Mouse (Mus musculus): ENCODE measurements around the gene Slc25a34. TPM values are rescaled to one million over a fixed set of nuclear protein-coding genes. Genes with fewer than 3 reads are reported as not detected.

Slc25a34 gene
- polyA plus RNA-seq, 1 experiment, result 5.6 TPM

- WGBS, result 87% methylated on average over 7 of the region's 7 CpGs
Observed at GRCm38 (mm10) chr4:141641353-141641771, 17.7 kb upstream of the Slc25a34 start.

DNA sequence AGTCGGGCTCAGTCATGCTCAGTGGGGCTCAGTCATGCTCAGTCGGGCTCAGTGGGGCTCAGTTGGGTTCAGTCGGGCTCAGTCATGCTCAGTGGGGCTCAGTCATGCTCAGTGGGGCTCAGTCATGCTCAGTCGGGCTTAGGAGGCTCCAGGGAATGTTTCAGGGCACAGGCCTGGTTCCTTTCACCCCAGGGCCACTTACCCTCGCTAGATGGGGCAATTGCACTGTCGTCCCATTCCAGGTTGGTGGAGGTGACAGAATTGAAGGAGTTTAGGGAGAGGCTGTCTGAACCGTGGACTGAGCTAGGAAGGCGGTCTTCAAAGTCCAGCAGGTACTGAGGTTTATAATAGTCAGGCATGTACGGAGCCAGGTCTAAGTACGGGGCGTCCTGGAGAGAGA is 15.9 kb upstream of the Slc25a34 start:
- no peaks in the 10 kb centered on the region for H3K4me1 ChIP-seq (ENCODE audit: control insufficient read depth, insufficient read depth, low read length)
- 75% methylated on average over 11 of the region's 11 CpGs for WGBS
- no peak overlapping the region for H3K27ac ChIP-seq (ENCODE audit: control insufficient read depth, insufficient read depth, low read depth, low read length, poor library complexity)
- no peak overlapping the region for H3K4me3 ChIP-seq (replicated peaks; ENCODE audit: control insufficient read depth, low read depth, low read length)
- TF ChIP-seq POLR2A (IDR thresholded peaks at IDR 0.05; ENCODE audit: borderline replicate concordance, control insufficient read depth, low read depth, low read length), result no peak
- TF ChIP-seq CTCF (IDR thresholded peaks at IDR 0.05; ENCODE audit: control insufficient read depth, insufficient read depth, low read length), result no peak

More at GRCm38 (mm10) chr4:141641353-141641771, 17.7 kb upstream of the Slc25a34 start:
- Histone ChIP-seq H3K27ac (ENCODE audit: control insufficient read depth, insufficient read depth, low read depth, low read length, poor library complexity) (peak overlapping the region; percentile 14; the same call in 1 of the 2 replicates), H3K4me3 (replicated peaks; ENCODE audit: control insufficient read depth, low read depth, low read length) (no peak overlapping the region), H3K4me1 (ENCODE audit: control insufficient read depth, insufficient read depth, low read length) (no peaks in the 10 kb centered on the region)
- TF ChIP-seq CTCF (IDR thresholded peaks at IDR 0.05; ENCODE audit: control insufficient read depth, insufficient read depth, low read length) (no peak), POLR2A (IDR thresholded peaks at IDR 0.05; ENCODE audit: borderline replicate concordance, control insufficient read depth, low read depth, low read length) (no peak)

DNA sequence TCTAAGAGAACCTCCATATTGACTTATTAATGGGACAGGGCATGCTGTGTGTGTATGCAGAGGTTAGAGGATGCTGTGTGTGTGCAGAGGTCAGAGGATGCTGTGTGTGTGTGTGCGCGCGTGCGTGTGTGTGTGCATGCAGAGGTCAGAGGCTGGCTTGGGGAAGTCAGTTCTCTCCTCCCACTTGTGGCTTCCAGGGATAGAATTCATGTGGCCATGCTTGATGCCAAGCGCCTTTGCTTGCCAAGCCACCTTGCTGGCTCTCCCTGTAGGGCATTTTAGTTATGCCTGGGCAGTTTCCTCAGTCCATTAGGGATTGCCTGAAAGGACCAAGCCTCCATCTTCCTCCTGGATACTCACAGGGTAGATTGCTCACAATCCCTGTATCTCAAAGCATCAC is 13.1 kb upstream of the Slc25a34 start:
- H3K4me1 ChIP-seq (ENCODE audit: control insufficient read depth, insufficient read depth, low read length), result no peaks in the 10 kb centered on the region
- 91% methylated on average over 5 of the region's 5 CpGs for WGBS
- no peak overlapping the region for H3K27ac ChIP-seq (ENCODE audit: control insufficient read depth, insufficient read depth, low read depth, low read length, poor library complexity)
- no peak overlapping the region for H3K4me3 ChIP-seq (replicated peaks; ENCODE audit: control insufficient read depth, low read depth, low read length)
- TF ChIP-seq POLR2A (IDR thresholded peaks at IDR 0.05; ENCODE audit: borderline replicate concordance, control insufficient read depth, low read depth, low read length) (no peak), CTCF (IDR thresholded peaks at IDR 0.05; ENCODE audit: control insufficient read depth, insufficient read depth, low read length) (no peak)

DNA sequence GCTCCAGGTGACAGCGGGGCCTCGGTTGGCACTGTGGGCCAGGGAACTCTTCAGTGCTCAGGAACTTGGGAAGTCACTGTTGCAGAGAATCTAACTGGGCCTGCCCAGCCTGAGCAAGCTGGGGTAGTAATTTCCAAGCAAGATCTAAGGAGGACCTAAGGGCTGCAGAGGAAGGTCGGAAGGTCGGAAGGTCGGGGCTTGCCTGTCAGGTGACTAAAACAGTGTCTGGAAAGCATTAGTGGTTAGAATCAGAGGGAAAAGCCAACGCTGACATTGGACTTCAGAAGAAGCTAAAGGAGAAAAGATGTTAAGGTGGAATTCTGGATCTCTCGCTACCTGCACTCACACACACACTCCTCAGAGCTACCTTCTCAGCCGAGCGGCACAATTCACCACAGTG is 12.4 kb upstream of the Slc25a34 start:
- Histone ChIP-seq H3K4me1 (ENCODE audit: control insufficient read depth, insufficient read depth, low read length) (no peaks in the 10 kb centered on the region), H3K27ac (ENCODE audit: control insufficient read depth, insufficient read depth, low read depth, low read length, poor library complexity) (no peak overlapping the region), H3K4me3 (replicated peaks; ENCODE audit: control insufficient read depth, low read depth, low read length) (no peak overlapping the region)
- TF ChIP-seq CTCF (IDR thresholded peaks at IDR 0.05; ENCODE audit: control insufficient read depth, insufficient read depth, low read length) (no peak), POLR2A (IDR thresholded peaks at IDR 0.05; ENCODE audit: borderline replicate concordance, control insufficient read depth, low read depth, low read length) (no peak)
- WGBS, result 87% methylated on average over 9 of the region's 9 CpGs

- TF ChIP-seq CTCF (IDR thresholded peaks at IDR 0.05; ENCODE audit: control insufficient read depth, insufficient read depth, low read length), result no peak
- no peak for TF ChIP-seq POLR2A (IDR thresholded peaks at IDR 0.05; ENCODE audit: borderline replicate concordance, control insufficient read depth, low read depth, low read length)
- H3K27ac ChIP-seq (ENCODE audit: control insufficient read depth, insufficient read depth, low read depth, low read length, poor library complexity), result no peak overlapping the region
- H3K4me1 ChIP-seq (ENCODE audit: control insufficient read depth, insufficient read depth, low read length), result no peaks in the 10 kb centered on the region
- no peak overlapping the region for H3K4me3 ChIP-seq (replicated peaks; ENCODE audit: control insufficient read depth, low read depth, low read length)
- WGBS, result 91% methylated on average over 21 of the region's 21 CpGs
Observed at GRCm38 (mm10) chr4:141632111-141632873, 8.7 kb upstream of the Slc25a34 start.

DNA sequence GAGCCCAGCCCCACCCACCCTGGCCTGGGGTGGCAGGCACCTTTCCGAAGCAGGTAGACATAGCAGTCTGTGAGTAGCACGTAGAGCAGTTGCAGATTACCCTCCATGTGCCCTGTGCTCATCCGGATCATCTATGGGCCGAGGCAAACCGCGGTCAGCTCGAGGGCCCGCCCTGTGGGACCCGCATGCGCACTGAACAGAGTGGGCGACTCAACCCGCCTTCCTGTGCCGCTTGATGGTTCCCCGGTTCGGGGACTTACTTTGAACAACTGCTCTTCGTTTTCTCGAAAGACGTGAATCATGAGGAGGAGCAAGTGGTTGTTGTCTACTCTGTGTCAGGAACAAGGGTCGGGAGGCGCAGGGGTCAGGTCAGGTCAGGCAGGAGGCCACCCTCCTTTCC is 7.6 kb upstream of the Slc25a34 start:
- WGBS, result 95% methylated on average over 20 of the region's 20 CpGs
- TF ChIP-seq CTCF (IDR thresholded peaks at IDR 0.05; ENCODE audit: control insufficient read depth, insufficient read depth, low read length) (no peak), POLR2A (IDR thresholded peaks at IDR 0.05; ENCODE audit: borderline replicate concordance, control insufficient read depth, low read depth, low read length) (no peak)
- H3K27ac ChIP-seq (ENCODE audit: control insufficient read depth, insufficient read depth, low read depth, low read length, poor library complexity), result no peak overlapping the region
- no peak overlapping the region for H3K4me3 ChIP-seq (replicated peaks; ENCODE audit: control insufficient read depth, low read depth, low read length)
- no peaks in the 10 kb centered on the region for H3K4me1 ChIP-seq (ENCODE audit: control insufficient read depth, insufficient read depth, low read length)

- H3K4me3 ChIP-seq (replicated peaks; ENCODE audit: control insufficient read depth, low read depth, low read length), result no peak overlapping the region
- no peak overlapping the region for H3K27ac ChIP-seq (ENCODE audit: control insufficient read depth, insufficient read depth, low read depth, low read length, poor library complexity)
- WGBS, result 92% methylated on average over 11 of the region's 11 CpGs
- H3K4me1 ChIP-seq (ENCODE audit: control insufficient read depth, insufficient read depth, low read length), result no peaks in the 10 kb centered on the region
- TF ChIP-seq CTCF (IDR thresholded peaks at IDR 0.05; ENCODE audit: control insufficient read depth, insufficient read depth, low read length) (no peak), POLR2A (IDR thresholded peaks at IDR 0.05; ENCODE audit: borderline replicate concordance, control insufficient read depth, low read depth, low read length) (no peak)
Observed at GRCm38 (mm10) chr4:141630021-141630420, 6.4 kb upstream of the Slc25a34 start.

- Histone ChIP-seq H3K27ac (ENCODE audit: control insufficient read depth, insufficient read depth, low read depth, low read length, poor library complexity) (no peak overlapping the region), H3K4me1 (ENCODE audit: control insufficient read depth, insufficient read depth, low read length) (no peaks in the 10 kb centered on the region), H3K4me3 (replicated peaks; ENCODE audit: control insufficient read depth, low read depth, low read length) (no peak overlapping the region)
- 89% methylated on average over 14 of the region's 14 CpGs for WGBS
- TF ChIP-seq CTCF (IDR thresholded peaks at IDR 0.05; ENCODE audit: control insufficient read depth, insufficient read depth, low read length) (no peak), POLR2A (IDR thresholded peaks at IDR 0.05; ENCODE audit: borderline replicate concordance, control insufficient read depth, low read depth, low read length) (no peak)
Observed at GRCm38 (mm10) chr4:141628661-141629060, 5.0 kb upstream of the Slc25a34 start.

Data from bone marrow, adult 2 months (tissue).